ENCODE assay signal across 24 mouse cellular contexts in genomic region chr4:103222854-103223253, GRCm38 (mm10). TPM values are rescaled to one million over a fixed set of nuclear protein-coding genes. Genes with fewer than 3 reads are reported as not detected.
DNase-seq lines count a peak whose midpoint lies in the region; ATAC-seq and TF ChIP-seq lines count a peak whose summit lies in the region.
"Had no signal": no experiment of that assay in that cellular context is flagged by ENCODE, and none has a peak within 500 bp of the region (broad histone marks: within the 10 kb centered on the region; RNA-seq: fewer than 3 reads in every experiment).

No protein-coding gene starts in this region.

- H3K4me2 ChIP-seq in heart, embryonic 11.5 days: peak overlapping the region; percentile 19; the same call in 1 of the 2 replicates
- no peak overlapping the region for H3K4me2 ChIP-seq in liver, postnatal 0 days (ENCODE audit: low read depth, low read length)
- H3K4me2 ChIP-seq in liver, embryonic 12.5 days: peak overlapping the region; percentile 44
- H3K4me2 ChIP-seq: hindbrain, embryonic 15.5 days; intestine, embryonic 15.5 days; midbrain, embryonic 11.5 days; neural tube, embryonic 15.5 days had no signal

- H3K27me3 ChIP-seq in heart, embryonic 11.5 days (ENCODE audit: control insufficient read depth, insufficient read depth, low read length): no peaks in the 10 kb centered on the region
- H3K27me3 ChIP-seq in heart, embryonic 10.5 days (ENCODE audit: insufficient read depth, poor library complexity, severe bottlenecking): no peaks in the 10 kb centered on the region
- H3K27me3 ChIP-seq in liver, postnatal 0 days (ENCODE audit: insufficient read depth, low read length): no peaks in the 10 kb centered on the region
- no peaks in the 10 kb centered on the region for H3K27me3 ChIP-seq in liver, embryonic 12.5 days (replicated peaks)
- H3K27me3 ChIP-seq: hindbrain, embryonic 15.5 days; intestine, embryonic 15.5 days; neural tube, embryonic 15.5 days; Patski had no signal

- H3K36me3 ChIP-seq in heart, embryonic 11.5 days (ENCODE audit: control insufficient read depth, insufficient read depth, low read length): no peaks in the 10 kb centered on the region
- no peaks in the 10 kb centered on the region for H3K36me3 ChIP-seq in heart, embryonic 10.5 days
- no peaks in the 10 kb centered on the region for H3K36me3 ChIP-seq in liver, postnatal 0 days (replicated peaks; ENCODE audit: insufficient read depth, low read length)
- no peaks in the 10 kb centered on the region for H3K36me3 ChIP-seq in liver, embryonic 12.5 days
- H3K36me3 ChIP-seq: forebrain, embryonic 10.5 days; G1E; hindbrain, embryonic 15.5 days; intestine, embryonic 15.5 days; limb, embryonic 10.5 days; neural tube, embryonic 15.5 days had no signal

- 31% methylated on average over 9 of the region's 9 CpGs for WGBS in heart, embryonic 11.5 days (ENCODE audit: insufficient replicate concordance)
- 27% methylated on average over 9 of the region's 9 CpGs for WGBS in heart, embryonic 10.5 days
- 29% methylated on average over 9 of the region's 9 CpGs for WGBS in liver, postnatal 0 days (ENCODE audit: insufficient replicate concordance)
- 23% methylated on average over 9 of the region's 9 CpGs for WGBS in liver, embryonic 12.5 days (ENCODE audit: insufficient replicate concordance)

- no peak for DNase-seq in heart, embryonic 10.5 days (ENCODE audit: low spot score)
- peak; percentile 19 for DNase-seq in liver
- no peak for DNase-seq in liver, postnatal 0 days
- DNase-seq in ovary, adult 18-20 months (ENCODE audit: low spot score): no peak
- DNase-seq: adrenal gland, postnatal 36 days; cerebellum, adult 9-11 months; forebrain, postnatal 0 days; gastrocnemius, postnatal 14 days; kidney, adult 9 months; kidney, postnatal 25 days; thymus, postnatal 36 days had no signal

- no peak overlapping the region for H3K27ac ChIP-seq in heart, embryonic 11.5 days (ENCODE audit: low read depth, low read length)
- H3K27ac ChIP-seq in heart, embryonic 10.5 days: no peak overlapping the region
- no peak overlapping the region for H3K27ac ChIP-seq in liver, postnatal 0 days (ENCODE audit: low read depth)
- H3K27ac ChIP-seq in liver, embryonic 12.5 days: no peak overlapping the region
- H3K27ac ChIP-seq: forebrain, embryonic 10.5 days; hindbrain, embryonic 15.5 days; intestine, embryonic 15.5 days; layer of hippocampus, adult 2 months; limb, embryonic 10.5 days; neural tube, embryonic 15.5 days had no signal

- H3K9ac ChIP-seq in heart, embryonic 11.5 days (ENCODE audit: low read depth, low read length): no peak overlapping the region
- H3K9ac ChIP-seq in liver, postnatal 0 days (replicated peaks): no peak overlapping the region
- no peak overlapping the region for H3K9ac ChIP-seq in liver, embryonic 12.5 days
- H3K9ac ChIP-seq: forebrain, postnatal 0 days; hindbrain, embryonic 15.5 days; intestine, embryonic 15.5 days; neural tube, embryonic 15.5 days had no signal

- ATAC-seq in heart, embryonic 11.5 days (replicated peaks; ENCODE audit: insufficient number of reproducible peaks, low FRiP score, low TSS enrichment): no peak
- ATAC-seq in liver, postnatal 0 days: no peak
- ATAC-seq in CD4-positive, CD25-positive, alpha-beta regulatory T cell, adult 4 months: peak; percentile 13
- ATAC-seq in liver, embryonic 12.5 days: no peak
- ATAC-seq: forebrain, postnatal 0 days; intestine, embryonic 15.5 days; lung, postnatal 0 days; Patski had no signal

- no peak overlapping the region for H3K4me3 ChIP-seq in heart, embryonic 11.5 days (ENCODE audit: low read depth, low read length)
- no peak overlapping the region for H3K4me3 ChIP-seq in heart, embryonic 10.5 days
- no peak overlapping the region for H3K4me3 ChIP-seq in liver, postnatal 0 days (ENCODE audit: low read depth, low read length)
- no peak overlapping the region for H3K4me3 ChIP-seq in liver, embryonic 12.5 days
- H3K4me3 ChIP-seq: forebrain, embryonic 10.5 days; hindbrain, embryonic 15.5 days; intestine, embryonic 15.5 days; layer of hippocampus, adult 2 months; limb, embryonic 10.5 days; neural tube, embryonic 15.5 days had no signal

- no peaks in the 10 kb centered on the region for H3K9me3 ChIP-seq in heart, embryonic 11.5 days (replicated peaks; ENCODE audit: control insufficient read depth, low read length)
- no peaks in the 10 kb centered on the region for H3K9me3 ChIP-seq in heart, embryonic 10.5 days
- H3K9me3 ChIP-seq in liver, postnatal 0 days (ENCODE audit: low read length): no peaks in the 10 kb centered on the region
- no peaks in the 10 kb centered on the region for H3K9me3 ChIP-seq in liver, embryonic 12.5 days (replicated peaks)
- H3K9me3 ChIP-seq: forebrain, embryonic 10.5 days; G1E; hindbrain, embryonic 15.5 days; intestine, embryonic 15.5 days; limb, embryonic 10.5 days; neural tube, embryonic 15.5 days had no signal

- TF ChIP-seq CTCF in liver, postnatal 0 days (IDR thresholded peaks at IDR 0.05; ENCODE audit: low read depth): no peak

- H3K4me1 ChIP-seq in heart, embryonic 11.5 days (ENCODE audit: control insufficient read depth, insufficient read depth, low read length): no peaks in the 10 kb centered on the region; the same call in none of the 2 replicates
- 0 out of 2 replicates have a peak, but pooled peaks cover 2% of the 10 kb centered on the region for H3K4me1 ChIP-seq in heart, embryonic 10.5 days
- no peaks in the 10 kb centered on the region for H3K4me1 ChIP-seq in liver, postnatal 0 days (ENCODE audit: insufficient read depth)
- H3K4me1 ChIP-seq in liver, embryonic 12.5 days: peaks cover 11% of the 10 kb centered on the region
- H3K4me1 ChIP-seq: hindbrain, embryonic 15.5 days; intestine, embryonic 15.5 days; neural tube, embryonic 15.5 days had no signal

- TF ChIP-seq EP300 in liver, postnatal 0 days (IDR thresholded peaks at IDR 0.05; ENCODE audit: low read depth): no peak

RNA-seq across cellular contexts. Expression of gene Slc35d1, which starts 7.9 kb away (rescaled TPM):
- polyA plus RNA-seq in heart, embryonic 11.5 days (2014; fragmentation: Nextera tagmentation; extraction: Ambion mirVana): 8.8 and 11.1 TPM in 2 replicates
- polyA plus RNA-seq in heart, embryonic 10.5 days (2016; fragmentation: Nextera tagmentation; extraction: Ambion mirVana): 7.5 and 9.3 TPM in 2 replicates
- 10.0 and 10.5 TPM in 2 replicates for polyA plus RNA-seq in liver, postnatal 0 days (2015; fragmentation: Nextera tagmentation; extraction: Ambion mirVana)
- polyA plus RNA-seq in CD4-positive, CD25-positive, alpha-beta regulatory T cell, adult 4 months (2017; shearing (Covaris generic)): 10 to 100 TPM; 45.3 to 48.8 TPM
- 11.1 and 12.7 TPM in 2 replicates for polyA plus RNA-seq in liver, embryonic 12.5 days (2016; fragmentation: Nextera tagmentation; extraction: Ambion mirVana)
